Mouse (Mus musculus) heart, embryonic 12.5 days (tissue): Measurements from ENCODE around the gene Lrrc4b. TPM values are rescaled to one million over a fixed set of nuclear protein-coding genes. Genes with fewer than 3 reads are reported as not detected.

Source experiments
- ATAC-seq: fragments of 200-750 bp; cut with Nextera tagmentation; 2 replicates; pipeline ENCODE4 v1.8.0; 2017; ENCODE audit warnings: moderate TSS enrichment, moderate library complexity; ENCODE audit not compliant: insufficient number of reproducible peaks, low FRiP score
- H3K27ac ChIP-seq: fragments of 300-500 bp; sonication (generic); 2 replicates; pipeline ENCODE4 v1.5.1; 2016; ENCODE audit warnings: mild to moderate bottlenecking, moderate library complexity; ENCODE audit not compliant: poor library complexity, severe bottlenecking
- H3K27me3 ChIP-seq: fragments of 300-500 bp; sonication (generic); replicated peaks from 2 replicates; pipeline ENCODE4 v1.6.1; 2016; ENCODE audit warnings: mild to moderate bottlenecking, moderate library complexity
- H3K36me3 ChIP-seq: fragments of 300-500 bp; sonication (generic); 2 replicates; pipeline ENCODE4 v1.6.1; 2016; ENCODE audit warnings: mild to moderate bottlenecking, moderate library complexity
- H3K4me1 ChIP-seq: fragments of 300-500 bp; sonication (generic); replicated peaks from 2 replicates; pipeline ENCODE4 v1.6.1; 2016; ENCODE audit warnings: mild to moderate bottlenecking
- H3K4me2 ChIP-seq: fragments of 300-500 bp; sonication (generic); 2 replicates; pipeline ENCODE4 v1.6.1; 2016; ENCODE audit warnings: mild to moderate bottlenecking, moderate library complexity
- H3K4me3 ChIP-seq: fragments of 300-500 bp; sonication (generic); 2 replicates; pipeline ENCODE4 v1.5.1; 2016; ENCODE audit warnings: mild to moderate bottlenecking
- H3K9ac ChIP-seq: fragments of 300-500 bp; sonication (generic); 2 replicates; pipeline ENCODE4 v1.6.1; 2016; ENCODE audit warnings: mild to moderate bottlenecking, moderate library complexity
- H3K9me3 ChIP-seq: fragments of 300-500 bp; sonication (generic); replicated peaks from 2 replicates; pipeline ENCODE4 v1.6.1; 2016; ENCODE audit warnings: mild to moderate bottlenecking, moderate library complexity
- WGBS: fragments of 180-500 bp; shearing (Covaris S2); methylation state at CpG from one replicate; pipeline ENCODE4 v1.1.7; 2016; 5-methylcytosine and 5-hydroxymethylcytosine counted together
- polyA plus RNA-seq: library from polyadenylated mRNA; unstranded; fragments of >200 nt; fragmentation: Nextera tagmentation; extraction: Ambion mirVana; gene quantifications from 2 replicates; pipeline ENCODE4 v1.2.1, GENCODE M21; 2016

Lrrc4b gene
- polyA plus RNA-seq, 1 experiment from 2014 or later, result 2.3 TPM

GRCm38 (mm10) chr7:44437188-44437587 is 8.4 kb downstream of the Lrrc4b start:
- 46% methylated on average over 1 of the region's 1 CpGs for WGBS
- no peaks in the 10 kb centered on the region for H3K36me3 ChIP-seq
- H3K9ac ChIP-seq, result no peak overlapping the region
- ATAC-seq, result no peak
- H3K27me3 ChIP-seq, result peaks cover 69% of the 10 kb centered on the region
- no peak overlapping the region for H3K4me2 ChIP-seq
- peaks cover 8% of the 10 kb centered on the region for H3K4me1 ChIP-seq
- H3K4me3 ChIP-seq, result no peak overlapping the region
- H3K9me3 ChIP-seq, result no peaks in the 10 kb centered on the region
- no peak overlapping the region for H3K27ac ChIP-seq

- Histone ChIP-seq H3K27ac (no peak overlapping the region), H3K4me2 (no peak overlapping the region), H3K4me1 (peaks cover 15% of the 10 kb centered on the region), H3K36me3 (no peaks in the 10 kb centered on the region), H3K9ac (no peak overlapping the region), H3K9me3 (no peaks in the 10 kb centered on the region), H3K4me3 (no peak overlapping the region), H3K27me3 (peaks cover 69% of the 10 kb centered on the region)
- no peak for ATAC-seq
- WGBS, result 66% methylated on average over 8 of the region's 8 CpGs
Observed at GRCm38 (mm10) chr7:44437933-44438332, 9.1 kb downstream of the Lrrc4b start.

GRCm38 (mm10) chr7:44439696-44440095 is 10.9 kb downstream of the Lrrc4b start:
- Histone ChIP-seq H3K27me3 (peaks cover 77% of the 10 kb centered on the region), H3K36me3 (no peaks in the 10 kb centered on the region), H3K4me3 (no peak overlapping the region), H3K27ac (no peak overlapping the region), H3K4me2 (no peak overlapping the region), H3K9me3 (no peaks in the 10 kb centered on the region), H3K9ac (no peak overlapping the region), H3K4me1 (peaks cover 31% of the 10 kb centered on the region)
- WGBS, result 58% methylated on average over 2 of the region's 2 CpGs
- no peak for ATAC-seq

- Histone ChIP-seq H3K4me2 (no peak overlapping the region), H3K4me3 (no peak overlapping the region), H3K4me1 (peaks cover 39% of the 10 kb centered on the region), H3K27me3 (peaks cover 77% of the 10 kb centered on the region), H3K9ac (no peak overlapping the region), H3K27ac (no peak overlapping the region), H3K9me3 (no peaks in the 10 kb centered on the region), H3K36me3 (no peaks in the 10 kb centered on the region)
- no peak for ATAC-seq
- 67% methylated on average over 1 of the region's 1 CpGs for WGBS
Observed at GRCm38 (mm10) chr7:44440479-44440878, 11.7 kb downstream of the Lrrc4b start.

GRCm38 (mm10) chr7:44441180-44441579 is 12.4 kb downstream of the Lrrc4b start:
- no peak for ATAC-seq
- Histone ChIP-seq H3K27ac (0 out of 2 replicates have a peak overlapping the region, but pooled peaks have one; percentile 70), H3K9me3 (no peaks in the 10 kb centered on the region), H3K36me3 (no peaks in the 10 kb centered on the region), H3K9ac (peak overlapping the region; percentile 85), H3K4me2 (peak overlapping the region; percentile 78), H3K4me1 (peaks cover 45% of the 10 kb centered on the region), H3K27me3 (peaks cover 79% of the 10 kb centered on the region), H3K4me3 (peak overlapping the region; percentile 56; the same call in 1 of the 2 replicates)
- WGBS, result 22% methylated on average over 1 of the region's 1 CpGs

GRCm38 (mm10) chr7:44441648-44442109 is 12.9 kb downstream of the Lrrc4b start:
- Histone ChIP-seq H3K27ac (peak overlapping the region; percentile 70), H3K4me1 (peaks cover 49% of the 10 kb centered on the region), H3K9ac (peak overlapping the region; percentile 85), H3K4me2 (peak overlapping the region; percentile 78), H3K27me3 (peaks cover 83% of the 10 kb centered on the region), H3K36me3 (no peaks in the 10 kb centered on the region), H3K9me3 (no peaks in the 10 kb centered on the region), H3K4me3 (peak overlapping the region; percentile 56)
- WGBS, result 2% methylated on average over 14 of the region's 14 CpGs
- ATAC-seq, result peak; percentile 26; the same call in 1 of the 2 replicates

GRCm38 (mm10) chr7:44442407-44442821 is 13.6 kb downstream of the Lrrc4b start:
- Histone ChIP-seq H3K27ac (peak overlapping the region; percentile 70), H3K4me2 (peak overlapping the region; percentile 78), H3K9ac (peak overlapping the region; percentile 85), H3K36me3 (no peaks in the 10 kb centered on the region), H3K4me3 (peak overlapping the region; percentile 56), H3K4me1 (peaks cover 49% of the 10 kb centered on the region), H3K9me3 (no peaks in the 10 kb centered on the region), H3K27me3 (peaks cover 83% of the 10 kb centered on the region)
- WGBS, result 3% methylated on average over 14 of the region's 14 CpGs
- peak; percentile 7; the same call in 1 of the 2 replicates for ATAC-seq

- ATAC-seq, result peak; percentile 12; the same call in 1 of the 2 replicates
- Histone ChIP-seq H3K4me2 (peak overlapping the region; percentile 78), H3K27me3 (peaks cover 73% of the 10 kb centered on the region)
Observed at GRCm38 (mm10) chr7:44443268-44444173, 14.7 kb downstream of the Lrrc4b start.

GRCm38 (mm10) chr7:44444886-44445527 is 16.2 kb downstream of the Lrrc4b start:
- Histone ChIP-seq H3K27me3 (peaks cover 64% of the 10 kb centered on the region), H3K9ac (peak overlapping the region; percentile 47), H3K4me2 (peak overlapping the region; percentile 78), H3K4me1 (peaks cover 49% of the 10 kb centered on the region), H3K27ac (no peak overlapping the region), H3K36me3 (0 out of 2 replicates have a peak, but pooled peaks cover 9% of the 10 kb centered on the region), H3K4me3 (no peak overlapping the region), H3K9me3 (no peaks in the 10 kb centered on the region)
- WGBS, result 21% methylated on average over 29 of the region's 29 CpGs
- no peak for ATAC-seq

More at GRCm38 (mm10) chr7:44443268-44444173, 14.7 kb downstream of the Lrrc4b start:
- Histone ChIP-seq H3K9ac (peak overlapping the region; percentile 85), H3K9me3 (no peaks in the 10 kb centered on the region), H3K36me3 (0 out of 2 replicates have a peak, but pooled peaks cover 6% of the 10 kb centered on the region), H3K4me1 (peaks cover 49% of the 10 kb centered on the region), H3K4me3 (peak overlapping the region; percentile 56), H3K27ac (peak overlapping the region; percentile 70)
- WGBS, result 10% methylated on average over 19 of the region's 20 CpGs

- peaks cover 49% of the 10 kb centered on the region for H3K4me1 ChIP-seq
- WGBS, result 19% methylated on average over 7 of the region's 7 CpGs
- H3K27me3 ChIP-seq, result peaks cover 59% of the 10 kb centered on the region
- ATAC-seq, result no peak
- peak overlapping the region; percentile 78; the same call in 1 of the 2 replicates for H3K4me2 ChIP-seq
- H3K36me3 ChIP-seq, result 0 out of 2 replicates have a peak, but pooled peaks cover 9% of the 10 kb centered on the region
- H3K27ac ChIP-seq, result no peak overlapping the region
- H3K9ac ChIP-seq, result peak overlapping the region; percentile 47
- no peaks in the 10 kb centered on the region for H3K9me3 ChIP-seq
- no peak overlapping the region for H3K4me3 ChIP-seq
Observed at GRCm38 (mm10) chr7:44445528-44445923, 16.7 kb downstream of the Lrrc4b start.
